Mouse (Mus musculus): ENCODE measurements around the gene Lgr6.

Gene Lgr6

DNA sequence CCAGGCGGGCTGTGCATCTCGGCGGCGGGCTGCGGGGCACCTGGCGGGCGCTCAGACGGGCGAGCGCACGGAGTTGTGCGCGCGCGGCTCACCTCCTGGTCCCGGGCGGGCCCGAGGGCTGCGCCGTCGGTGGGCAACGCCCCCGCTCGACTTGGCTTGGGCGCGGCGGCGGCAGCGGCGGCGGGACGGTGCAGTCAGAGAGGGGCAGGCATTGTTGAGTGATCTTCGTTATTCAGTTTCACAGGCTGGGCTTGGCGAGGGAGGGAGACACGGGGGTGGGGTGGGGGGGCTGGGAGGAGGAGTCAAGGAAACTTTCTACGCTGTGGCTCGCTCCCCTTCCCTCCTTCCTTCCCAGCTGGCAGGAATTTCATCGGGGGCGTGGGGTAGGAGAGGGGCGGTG is at the start of gene Lgr6:
Gene Lgr6, minus strand, starts transcription at position 153 of the 400 bp plus-strand sequence.
- in situ Hi-C loops (cut with MboI) = loop anchor here (5.0 kb wide), 1 partner anchor 113 kb away; no protein-coding TSS in a partner anchor

DNA sequence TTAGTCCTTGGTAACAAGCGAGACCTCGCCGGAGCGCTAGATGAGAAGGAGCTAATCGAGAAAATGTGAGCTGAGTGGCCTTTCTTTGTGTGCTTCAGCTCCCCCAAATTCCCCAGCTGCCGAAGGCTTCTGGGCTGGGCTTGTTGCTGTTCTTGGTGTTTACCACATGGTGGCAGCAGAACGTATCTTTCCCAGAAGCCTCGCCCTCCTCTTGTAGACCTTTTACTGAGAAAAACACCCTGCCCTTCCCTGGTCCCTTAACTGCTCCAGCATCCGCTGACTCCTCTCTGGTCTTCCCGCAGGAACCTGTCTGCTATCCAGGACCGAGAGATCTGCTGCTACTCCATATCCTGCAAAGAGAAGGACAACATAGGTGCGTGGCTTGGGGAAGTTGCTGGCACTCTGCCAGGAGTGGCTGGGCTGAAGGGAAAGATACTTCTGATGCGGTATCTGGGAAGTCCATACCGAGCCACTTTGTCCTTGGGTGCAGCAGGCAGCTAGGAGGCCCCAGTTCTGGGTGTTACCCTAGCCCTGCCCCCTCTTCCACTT is 49.4 kb upstream of the Lgr6 start:
- in situ Hi-C loops (cut with MboI) = no loop called here

DNA sequence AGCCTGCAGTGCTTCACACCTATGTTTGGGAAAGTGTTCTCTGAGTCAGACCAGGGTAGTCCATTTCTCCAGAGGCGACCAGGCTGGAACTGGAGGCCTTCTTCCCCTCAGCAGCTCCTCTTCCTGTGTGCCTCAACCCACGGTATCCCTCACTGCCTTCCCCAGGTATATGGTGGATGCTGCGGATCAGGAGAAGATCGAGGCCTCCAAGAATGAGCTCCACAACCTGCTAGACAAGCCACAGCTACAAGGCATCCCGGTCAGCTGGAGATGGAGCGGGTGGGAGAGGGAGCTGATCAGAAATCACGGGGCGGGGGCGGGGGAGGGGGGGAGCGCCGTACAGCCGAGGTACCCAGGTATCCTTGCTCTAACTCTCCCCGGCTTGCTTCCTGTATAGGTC is 48.9 kb upstream of the Lgr6 start:
- in situ Hi-C loops (cut with MboI) = no loop called here

DNA sequence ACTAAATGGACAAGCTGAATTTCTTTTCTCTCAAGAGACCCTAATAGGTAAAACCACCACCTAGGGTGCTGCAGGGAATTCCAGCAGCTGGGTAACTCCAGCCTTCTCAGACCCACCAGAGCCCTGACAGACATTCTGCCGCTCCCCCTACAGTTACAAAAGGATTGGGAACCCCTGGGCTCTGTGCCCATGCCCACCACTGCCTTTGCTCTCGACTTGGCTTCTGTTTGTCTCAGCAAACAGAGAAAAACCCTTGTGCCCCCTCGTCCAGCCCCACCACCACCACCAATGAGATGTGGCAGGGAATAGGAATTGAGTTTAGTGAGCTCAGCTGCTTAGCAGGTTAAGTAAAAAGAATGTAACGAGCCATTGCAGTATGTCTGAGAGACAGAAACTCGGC is 43.9 kb upstream of the Lgr6 start:
- in situ Hi-C loops (cut with MboI) = no loop called here

DNA sequence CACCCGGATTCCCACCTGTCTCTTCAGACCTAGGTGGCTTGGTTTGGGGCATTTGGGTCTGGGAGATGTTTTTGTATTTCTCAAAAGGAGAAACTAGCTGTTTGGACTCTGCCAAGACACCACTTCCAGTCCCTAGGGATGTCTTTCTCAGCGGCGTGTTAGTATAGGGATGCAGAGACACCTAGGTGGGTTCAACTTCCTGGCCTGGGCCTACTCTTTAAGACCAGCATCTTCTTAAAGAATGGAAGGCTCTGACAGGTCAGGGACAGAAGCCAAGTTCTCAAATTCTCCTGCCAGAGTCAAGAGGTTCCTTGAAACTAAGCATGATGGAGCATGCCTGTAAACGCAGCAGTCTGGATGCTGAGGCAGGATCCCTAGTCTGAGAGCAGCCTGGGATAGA is 43.4 kb upstream of the Lgr6 start:
- in situ Hi-C loops (cut with MboI) = no loop called here

DNA sequence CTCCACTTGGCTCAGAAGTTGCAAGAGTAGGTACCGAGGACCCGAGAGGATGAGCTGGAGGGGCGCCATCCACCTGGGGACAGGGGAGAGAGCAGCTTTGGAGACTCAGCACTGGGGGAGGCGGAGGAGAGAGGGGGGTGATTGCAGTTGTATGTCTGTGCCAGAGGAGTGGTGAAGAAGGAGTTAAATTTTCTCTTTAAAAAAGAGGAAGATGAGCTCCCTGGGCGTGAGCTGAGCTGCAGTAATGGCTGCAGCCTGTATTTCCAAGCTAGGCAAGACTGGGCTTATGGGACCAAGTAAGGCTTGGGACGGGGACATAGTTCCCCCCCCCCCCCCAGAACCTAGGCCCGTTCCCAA is 42.6 kb upstream of the Lgr6 start:
- in situ Hi-C loops (cut with MboI) = no loop called here

DNA sequence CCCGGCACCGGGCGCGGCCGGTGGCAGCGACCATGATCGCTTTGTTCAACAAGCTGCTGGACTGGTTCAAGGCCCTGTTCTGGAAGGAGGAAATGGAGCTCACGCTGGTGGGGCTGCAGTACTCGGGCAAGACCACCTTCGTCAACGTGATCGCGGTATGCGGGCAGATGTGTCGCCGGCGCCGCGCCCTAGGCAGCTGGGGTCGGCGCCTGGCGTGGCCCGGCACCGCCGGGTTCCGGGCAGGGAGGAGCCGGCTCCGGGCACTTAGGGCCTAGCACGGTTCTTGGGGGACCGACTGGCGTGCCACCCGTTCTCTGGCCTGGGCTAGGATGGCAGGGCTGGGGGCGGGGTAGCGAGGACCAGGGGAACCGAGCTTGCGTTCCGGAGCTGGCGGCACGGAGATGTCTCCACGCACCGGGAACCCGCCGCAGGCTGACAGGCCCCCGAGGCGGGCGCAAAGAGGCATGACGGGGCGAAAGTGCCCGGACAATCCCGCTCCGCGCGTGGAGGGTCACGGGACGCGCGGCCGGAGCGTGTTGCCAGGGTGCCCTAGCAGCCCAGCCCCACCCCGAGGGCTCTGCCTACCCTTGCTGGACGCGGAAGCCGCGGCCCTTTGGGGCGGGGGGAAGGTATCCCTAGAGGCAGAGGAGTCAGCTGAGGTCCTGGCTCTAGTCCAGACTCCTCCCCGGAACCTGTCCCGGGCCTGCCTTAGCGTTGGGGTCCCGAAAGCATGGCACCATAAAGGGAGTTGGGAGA is 42.0 kb upstream of the Lgr6 start:
- in situ Hi-C loops (cut with MboI) = no loop called here

DNA sequence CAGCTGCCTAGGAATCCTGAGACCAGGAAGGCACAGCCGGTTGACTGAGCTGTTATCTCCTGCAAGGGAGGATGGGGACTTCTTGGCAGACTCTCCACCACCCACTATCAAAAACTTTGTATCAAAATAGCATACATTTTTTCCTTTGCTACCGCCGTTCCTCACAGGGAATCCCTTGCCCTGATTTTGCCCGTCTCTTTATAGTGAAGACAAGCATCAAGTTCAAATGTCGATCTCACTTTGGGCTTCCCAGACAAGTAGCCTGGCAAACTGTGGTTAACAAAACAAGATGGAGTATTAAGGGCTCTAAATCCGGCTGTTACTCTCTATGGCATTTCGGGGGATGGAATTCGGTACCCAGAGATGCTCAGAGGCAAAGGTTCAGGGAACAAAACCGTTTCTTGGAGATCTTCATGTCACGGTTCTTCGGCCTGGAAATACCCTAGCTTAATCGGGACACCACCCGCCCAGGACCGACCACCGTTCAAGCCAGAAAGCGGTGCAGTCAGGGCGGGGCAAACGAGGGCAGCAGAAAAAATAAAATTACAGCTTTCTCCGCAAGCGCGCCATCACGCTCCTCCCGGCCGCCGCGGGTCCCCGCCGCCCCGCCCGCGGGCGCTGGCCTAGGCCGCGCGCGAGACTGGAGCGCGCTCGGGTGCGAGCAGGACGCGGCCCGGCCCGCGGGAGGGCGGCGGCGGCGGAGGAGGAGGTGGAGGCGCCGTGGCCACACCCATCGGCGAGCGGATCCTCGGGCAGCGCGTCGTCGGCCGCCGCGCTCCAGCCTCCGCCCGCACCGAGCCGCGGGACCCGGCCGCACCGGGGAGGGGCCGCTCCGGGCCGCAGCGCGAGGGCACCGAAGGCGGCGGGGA is 41.2 kb upstream of the Lgr6 start, which contains the start of gene Arl8a:
Gene Arl8a, plus strand, starts transcription at position 748 of the 869 bp plus-strand sequence.
- in situ Hi-C loops (cut with MboI) = no loop called here

DNA sequence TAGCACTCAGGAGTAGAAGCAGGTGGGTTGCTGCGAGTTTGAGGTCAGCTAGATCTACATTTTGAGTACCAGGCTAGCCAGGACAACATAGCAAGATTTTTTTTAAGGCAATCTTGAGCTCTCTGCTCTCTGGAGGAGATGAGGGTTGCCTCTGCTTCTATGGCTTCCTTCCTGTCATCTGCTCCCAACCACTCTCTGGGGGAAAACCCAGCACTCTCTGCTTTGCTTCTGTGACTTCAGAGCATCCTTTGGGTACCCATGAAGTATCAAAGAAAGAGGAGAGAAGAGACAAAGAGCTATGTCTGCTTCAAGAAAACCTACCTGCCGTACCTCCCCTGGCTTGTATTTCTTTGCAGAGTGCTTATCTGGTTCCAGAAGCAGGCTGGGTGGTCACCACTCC is 38.9 kb upstream of the Lgr6 start:
- in situ Hi-C loops (cut with MboI) = no loop called here

DNA sequence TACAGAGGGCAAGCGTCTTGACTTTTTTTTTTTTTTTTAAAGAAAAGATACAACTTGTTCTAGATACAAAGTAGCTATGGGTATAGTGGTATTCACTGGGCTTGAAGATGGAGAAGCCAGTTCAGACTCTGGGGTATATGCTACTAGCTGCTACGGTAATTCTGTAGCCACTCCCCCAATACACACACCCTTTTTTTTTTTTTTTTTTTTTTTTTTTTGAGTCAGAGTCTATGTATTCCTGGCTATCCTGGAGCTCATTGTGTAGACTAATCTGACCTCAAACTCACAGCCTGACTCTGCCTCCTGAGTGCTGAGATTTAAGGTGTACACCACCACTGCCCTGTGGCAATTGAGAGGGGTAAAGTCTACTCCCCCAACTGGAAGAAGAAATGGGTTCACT is 37.4 kb upstream of the Lgr6 start:
- in situ Hi-C loops (cut with MboI) = no loop called here

DNA sequence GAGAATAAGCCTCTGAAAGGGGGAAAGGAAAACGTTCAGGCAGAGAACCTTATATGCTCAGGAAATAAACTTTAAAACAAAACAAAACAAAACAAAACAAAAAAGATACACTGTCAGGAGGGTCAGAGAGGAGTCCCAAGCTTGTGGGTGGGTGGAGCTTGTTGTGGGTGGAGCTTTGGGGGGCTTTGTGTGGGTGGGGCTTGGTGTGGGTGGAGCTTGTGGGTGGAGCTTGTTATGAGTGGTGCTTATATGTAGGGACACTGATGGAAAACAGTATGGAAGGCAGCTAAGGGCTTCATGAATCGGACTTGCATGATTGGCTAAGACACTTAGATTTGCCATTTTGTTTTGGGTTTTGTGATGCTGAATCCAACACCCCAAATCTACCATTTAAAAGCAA is 34.8 kb upstream of the Lgr6 start:
- in situ Hi-C loops (cut with MboI) = no loop called here

DNA sequence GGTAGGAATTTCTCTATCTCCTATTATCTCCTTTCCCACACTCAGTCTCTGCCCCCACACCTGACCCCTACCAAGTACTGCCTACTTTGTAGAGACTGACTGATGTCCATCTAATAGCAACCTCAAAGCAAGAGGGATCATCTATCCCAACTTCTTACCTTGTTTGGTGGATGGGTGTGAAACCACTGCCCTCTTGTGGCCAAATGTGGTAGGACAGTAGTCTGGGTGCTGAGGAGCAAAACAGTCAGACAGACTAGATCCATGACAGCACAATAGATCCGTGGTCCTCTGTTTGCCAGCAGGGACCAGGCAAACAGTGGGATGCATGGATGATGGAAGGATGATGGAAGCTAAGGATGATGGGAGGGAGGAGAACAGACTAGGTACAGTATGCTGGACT is 31.4 kb upstream of the Lgr6 start:
- in situ Hi-C loops (cut with MboI) = no loop called here

DNA sequence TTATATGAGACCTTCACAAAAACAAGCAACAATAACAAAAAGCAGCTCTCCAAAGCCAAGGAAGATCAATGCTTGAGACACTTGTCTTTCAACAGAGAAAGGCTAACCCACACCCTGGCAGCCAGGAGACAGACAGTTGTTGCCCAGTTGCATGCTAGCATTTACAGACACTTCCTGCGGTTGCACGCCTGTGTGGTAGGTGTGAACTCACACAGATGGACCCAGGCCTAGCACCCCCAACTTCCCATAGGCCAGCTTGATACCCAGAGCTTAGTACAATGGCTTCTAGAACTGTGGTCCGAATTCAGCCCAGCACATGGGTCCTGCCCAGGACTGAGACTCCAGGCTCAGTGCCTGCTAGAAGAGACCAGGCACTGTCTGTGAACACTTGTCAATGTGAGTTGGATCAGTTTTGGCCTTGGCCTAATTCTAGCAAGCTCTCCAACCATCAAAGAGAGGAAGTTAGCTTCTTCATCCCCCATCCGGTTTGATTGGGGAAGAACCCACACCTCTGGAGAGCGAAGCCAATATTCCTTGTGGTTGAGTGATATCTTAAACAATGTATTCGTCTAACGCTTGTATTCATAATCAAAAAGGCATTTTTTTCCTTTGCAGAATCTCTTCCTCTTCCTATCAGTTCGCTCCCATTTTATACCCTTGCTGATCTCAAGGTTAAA is 30.2 kb upstream of the Lgr6 start:
- in situ Hi-C loops (cut with MboI) = no loop called here

DNA sequence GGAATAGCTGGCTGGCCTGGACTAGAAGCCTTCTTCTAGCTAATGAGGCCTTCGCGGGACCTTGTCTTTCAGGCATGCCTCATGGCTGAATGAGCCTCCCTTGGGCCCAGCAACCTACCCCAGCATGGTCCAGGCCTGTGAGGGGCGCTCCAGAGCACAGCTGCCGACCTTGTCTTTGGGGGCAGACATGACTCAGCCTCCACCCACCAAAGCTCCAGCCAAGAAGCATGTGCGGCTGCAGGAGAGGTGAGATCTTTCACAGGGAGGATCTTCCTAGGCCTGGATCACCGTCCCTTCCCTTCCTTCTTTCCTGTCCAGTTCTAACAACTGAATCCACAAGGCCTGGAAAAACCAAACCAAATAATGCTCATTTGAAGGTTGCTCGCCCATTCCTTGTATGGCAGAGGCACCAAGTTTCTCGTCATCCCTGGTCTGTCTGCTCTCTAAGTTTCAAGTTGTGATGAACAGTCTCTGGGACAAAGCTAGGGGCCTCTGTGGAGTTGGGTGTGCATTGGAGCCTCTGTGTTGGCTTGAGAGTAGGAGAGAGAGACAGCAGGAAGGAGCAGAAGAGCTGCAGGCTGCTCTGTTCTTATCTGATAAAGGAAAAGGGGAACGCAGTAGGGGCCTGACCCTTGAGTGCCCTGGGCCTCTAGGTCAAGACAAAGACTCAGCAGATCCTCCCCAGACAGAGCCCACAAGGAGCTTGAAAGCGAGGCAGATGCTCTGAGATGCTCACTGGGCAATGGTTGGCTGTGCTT is 28.8 kb upstream of the Lgr6 start:
- in situ Hi-C loops (cut with MboI) = no loop called here

DNA sequence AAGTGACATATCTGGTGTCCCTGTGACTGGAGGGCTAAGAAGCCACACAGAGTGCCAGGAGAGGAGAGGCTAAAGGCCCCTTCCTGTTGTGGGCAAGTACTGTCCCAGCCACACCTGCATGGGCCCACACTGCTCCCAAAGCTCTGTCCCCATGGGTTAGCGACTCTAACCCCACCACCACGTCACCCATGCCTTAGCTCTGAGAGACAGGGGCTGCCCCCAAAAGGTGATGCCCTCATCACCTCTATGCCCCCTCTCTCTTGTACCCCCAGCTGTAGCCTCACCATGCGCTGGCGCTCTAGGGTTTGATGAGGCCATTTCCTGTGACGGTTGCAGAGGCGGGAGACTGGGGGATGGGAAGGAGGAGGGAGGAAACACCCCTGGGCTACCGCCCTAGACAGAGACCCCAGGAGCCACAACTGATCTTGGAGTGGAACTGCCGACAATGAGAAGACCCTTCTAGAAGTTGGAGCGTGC is 27.9 kb upstream of the Lgr6 start:
- in situ Hi-C loops (cut with MboI) = no loop called here

DNA sequence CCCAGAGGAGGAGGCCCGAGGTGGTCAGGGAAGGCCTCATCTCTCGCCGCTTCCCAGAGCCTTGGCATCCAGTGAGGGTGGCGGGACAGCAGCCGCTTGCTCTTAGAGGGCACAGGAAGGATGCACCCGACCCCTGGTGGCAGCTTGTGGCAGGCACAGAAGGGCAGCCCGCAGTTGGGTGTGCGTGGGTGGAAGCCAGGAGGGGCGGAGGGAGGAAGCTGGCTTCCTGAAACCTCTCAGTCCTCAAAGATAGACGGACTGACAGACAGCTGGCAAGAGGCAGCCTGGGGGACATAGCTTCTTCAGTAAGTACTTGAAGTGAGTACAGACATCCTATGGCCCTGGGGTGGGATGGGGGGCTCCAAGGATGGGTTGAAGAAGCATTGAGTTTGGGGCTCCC is 27.4 kb upstream of the Lgr6 start, which contains the start of gene Ptpn7:
Gene Ptpn7, plus strand, starts transcription at position 228 of the 400 bp plus-strand sequence.
- in situ Hi-C loops (cut with MboI) = no loop called here

DNA sequence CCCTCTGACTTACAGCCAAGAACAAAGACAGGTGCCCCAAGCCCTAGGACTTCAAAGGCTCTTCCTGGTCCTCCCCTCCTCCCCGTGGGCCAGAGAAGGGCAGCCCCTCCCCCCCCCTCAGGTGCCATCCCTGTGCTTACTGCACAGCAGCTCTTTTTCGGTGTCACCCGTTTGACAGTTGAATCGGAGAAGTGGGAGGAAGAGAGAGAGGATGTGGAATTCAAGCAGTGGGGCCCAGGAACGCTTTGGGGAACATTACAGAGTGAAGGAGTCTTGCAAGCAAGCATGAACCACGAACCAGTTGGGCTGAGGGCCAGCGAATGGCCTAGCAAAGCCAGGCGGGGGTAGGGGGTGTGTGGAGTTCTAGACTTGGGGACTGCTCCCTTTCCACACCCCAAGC is 26.5 kb upstream of the Lgr6 start:
- in situ Hi-C loops (cut with MboI) = no loop called here

DNA sequence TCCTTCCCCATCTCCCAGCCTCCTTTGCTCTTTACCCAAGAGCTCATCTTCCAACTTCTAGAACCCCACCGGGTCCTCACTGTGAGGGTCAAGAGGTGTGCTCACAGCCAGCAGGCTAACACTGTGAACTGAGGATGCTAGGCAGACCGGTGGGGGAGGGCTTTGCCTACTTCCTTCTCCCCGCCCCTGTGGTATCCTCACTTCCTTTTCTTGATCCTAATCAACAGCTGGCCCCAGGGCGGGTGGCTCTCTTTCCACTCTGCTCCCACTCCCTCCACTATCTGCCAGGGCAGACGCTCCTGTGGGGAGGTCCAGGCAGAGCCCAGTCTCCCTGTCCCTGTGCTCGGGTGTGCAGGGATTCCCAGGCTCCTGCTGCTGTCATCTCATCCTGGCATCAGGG is 26.0 kb upstream of the Lgr6 start:
- in situ Hi-C loops (cut with MboI) = no loop called here

DNA sequence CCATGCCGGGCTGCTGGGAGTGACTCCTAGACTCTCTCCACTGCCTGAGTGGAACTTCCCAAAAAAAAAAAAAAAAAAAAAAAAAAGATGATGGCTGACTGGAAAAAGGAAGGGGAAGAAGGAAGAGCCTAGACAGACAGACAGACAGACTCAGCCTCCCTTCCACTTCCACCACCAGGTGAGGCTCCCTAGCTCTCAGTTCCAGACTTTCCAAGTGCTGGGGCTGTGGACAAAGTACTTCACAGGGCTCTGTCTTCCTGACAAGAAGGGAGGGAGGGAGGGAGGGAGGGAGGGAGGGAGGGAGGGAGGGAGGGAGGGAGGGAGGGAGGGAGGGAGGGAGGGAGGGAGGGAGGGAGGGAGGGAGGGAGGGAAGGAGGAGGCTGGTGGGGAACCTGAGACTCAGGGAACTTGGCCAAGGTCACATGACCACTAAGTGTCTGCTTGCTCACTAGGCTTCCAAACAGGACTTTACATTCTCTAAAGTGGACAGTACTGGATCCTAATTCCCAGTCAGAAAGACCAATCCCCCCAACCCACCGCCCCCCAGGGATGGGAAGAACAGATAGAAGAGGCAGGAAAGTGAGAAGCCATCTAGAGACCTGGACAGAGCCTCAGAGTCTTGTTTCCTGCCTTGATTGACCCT is 25.4 kb upstream of the Lgr6 start:
- in situ Hi-C loops (cut with MboI) = no loop called here

DNA sequence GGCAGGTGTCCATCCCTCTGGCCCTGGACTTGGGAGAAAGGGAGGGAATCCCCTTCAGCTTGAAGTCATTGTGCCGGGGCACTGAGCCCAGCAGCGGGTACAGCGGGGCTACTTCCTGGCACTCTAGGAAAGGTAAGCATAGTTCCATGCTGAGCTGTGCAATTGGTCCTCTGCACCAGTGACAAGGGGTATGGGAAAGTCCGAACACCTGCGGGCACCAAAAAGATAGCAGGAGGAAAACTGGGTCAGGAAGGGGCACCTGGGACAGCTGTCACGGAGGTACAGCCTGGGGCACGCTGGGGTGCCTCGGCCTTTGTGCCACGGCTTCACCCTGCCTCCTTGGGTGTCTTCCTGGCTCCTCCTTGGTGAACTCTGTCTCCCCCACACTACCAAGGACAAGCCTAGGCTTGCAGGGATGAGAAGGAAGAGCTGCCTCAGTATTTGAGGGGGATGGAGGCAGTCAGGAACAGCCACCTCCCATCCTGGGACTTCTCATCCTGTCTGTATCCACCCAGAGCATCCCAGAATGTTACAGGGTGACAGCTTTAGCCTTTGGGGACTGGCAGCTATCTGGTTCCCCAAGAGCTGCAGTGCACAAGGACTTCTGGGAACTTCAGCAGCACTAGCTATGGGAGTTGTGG is 24.6 kb upstream of the Lgr6 start:
- in situ Hi-C loops (cut with MboI) = no loop called here
